Mouse (Mus musculus) thymus, postnatal 10 days (tissue): Measurements from ENCODE around the gene Ibsp.

ENCODE experiments used
- DNase-seq, 2 experiments: peaks; one replicate each; pipeline ENCODE4 v3.0.0; 2021; ENCODE audit warnings: low spot score in 2 of 2

The Ibsp gene

DNA sequence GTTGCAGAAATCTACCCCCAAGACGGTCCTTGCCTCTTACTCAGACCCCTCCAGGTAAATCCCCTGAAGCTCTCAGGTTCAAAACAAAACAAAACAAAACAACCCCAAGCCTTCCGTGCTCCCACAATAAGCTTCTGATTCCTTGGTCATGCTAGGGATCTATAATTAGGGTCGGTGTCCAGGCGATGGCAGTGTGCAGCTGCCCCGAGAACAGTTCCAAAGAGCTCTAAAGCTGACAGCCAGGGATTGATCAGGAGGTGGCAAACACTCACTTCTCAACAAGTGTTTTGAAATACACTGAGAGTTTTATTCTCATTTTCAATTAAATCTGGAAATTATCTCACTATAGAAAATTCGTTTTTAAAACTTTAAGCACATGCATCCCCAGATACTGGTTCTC lies 43.9 kb downstream of the Ibsp start:
- DNase-seq = no peak

DNA sequence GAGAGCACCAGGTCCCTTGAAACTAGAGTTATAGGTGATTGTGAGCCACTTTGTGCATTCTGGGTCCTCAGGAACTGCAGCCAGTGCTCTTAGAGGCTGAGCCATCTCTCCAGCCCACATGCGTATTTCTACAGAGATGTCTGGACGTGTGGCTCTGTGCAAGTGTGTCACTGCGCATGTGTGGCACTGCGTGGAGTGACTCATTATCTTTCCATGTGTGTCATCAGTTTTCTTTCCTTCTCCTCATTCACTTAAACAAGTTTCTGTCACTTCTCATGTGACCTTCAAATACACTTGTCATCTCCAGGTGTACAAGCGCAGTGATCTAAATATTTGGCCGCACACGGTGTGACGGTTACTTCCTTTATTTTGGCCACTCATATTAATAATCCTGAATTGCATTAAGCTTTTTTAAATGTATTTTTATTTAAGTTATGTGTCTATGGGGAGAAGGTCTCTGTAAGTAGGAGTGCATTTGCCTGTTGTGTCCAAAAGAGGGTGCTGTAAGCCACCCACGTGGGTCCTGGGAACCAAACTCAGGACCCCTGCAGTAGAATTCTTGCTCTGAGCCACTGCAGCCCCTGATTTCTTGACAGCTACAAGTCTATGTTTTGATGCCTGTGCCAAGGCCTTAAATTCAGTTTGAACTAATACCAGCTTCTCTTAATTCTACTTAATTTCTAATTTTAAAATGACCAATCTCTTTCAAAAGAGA lies 45.7 kb downstream of the Ibsp start:
- DNase-seq = no peak

DNA sequence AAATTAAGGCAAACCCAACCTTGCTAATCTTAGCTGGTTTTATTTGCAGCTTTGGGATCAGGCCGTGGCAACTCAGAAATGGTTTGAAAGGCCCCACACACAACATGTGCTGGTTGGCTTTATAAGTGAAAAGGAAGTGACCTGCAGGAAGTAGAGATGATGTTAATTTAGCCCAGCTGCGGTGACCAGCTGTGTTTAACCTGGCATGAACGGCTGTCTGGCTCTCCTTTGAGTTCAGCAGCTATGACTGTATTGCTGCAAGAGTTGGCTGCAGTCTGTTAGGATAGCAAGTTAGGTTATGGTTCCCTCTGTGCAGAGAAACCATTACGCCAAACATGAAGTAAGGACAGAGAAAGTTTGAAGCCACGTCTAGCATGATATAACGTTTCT lies 46.3 kb downstream of the Ibsp start:
- DNase-seq = no peak

DNA sequence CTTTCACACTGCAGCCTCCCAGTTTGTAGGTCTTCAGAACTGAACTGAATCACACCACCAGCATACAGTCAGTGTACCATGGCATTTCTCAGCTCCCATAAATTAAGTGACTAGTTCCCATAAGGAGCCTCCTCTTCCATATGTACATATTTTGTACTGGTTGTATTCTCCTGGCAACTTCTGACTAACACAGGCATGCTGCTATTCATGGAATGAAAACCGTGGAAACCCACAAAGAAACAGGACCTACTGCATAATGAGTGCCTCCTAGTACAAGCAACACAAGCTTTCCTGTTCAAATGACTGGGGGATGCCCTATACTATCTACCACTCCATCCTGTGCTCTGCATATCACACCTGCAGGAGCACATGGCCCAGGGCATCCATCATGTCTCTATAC lies 52.1 kb downstream of the Ibsp start:
- DNase-seq = no peak

DNA sequence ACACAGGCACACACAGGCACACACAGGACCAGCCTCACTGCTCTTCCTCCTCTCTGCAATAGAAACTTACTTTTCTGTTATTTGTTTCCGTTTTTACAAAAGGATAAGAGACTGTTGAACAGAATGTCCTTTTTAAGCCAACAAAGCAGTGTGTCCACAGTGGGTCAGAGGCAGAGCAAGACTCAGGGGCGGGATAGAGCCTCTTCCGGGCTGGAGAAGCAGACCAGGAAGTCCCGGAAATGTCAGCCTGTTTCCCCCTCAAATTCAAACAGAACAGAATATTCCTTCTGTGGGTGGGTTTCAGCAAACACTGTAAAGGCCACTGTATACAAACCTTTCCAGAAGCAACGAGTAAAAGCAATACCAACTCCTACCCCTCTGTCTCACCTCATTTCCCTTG lies 52.9 kb downstream of the Ibsp start:
- DNase-seq = no peak

DNA sequence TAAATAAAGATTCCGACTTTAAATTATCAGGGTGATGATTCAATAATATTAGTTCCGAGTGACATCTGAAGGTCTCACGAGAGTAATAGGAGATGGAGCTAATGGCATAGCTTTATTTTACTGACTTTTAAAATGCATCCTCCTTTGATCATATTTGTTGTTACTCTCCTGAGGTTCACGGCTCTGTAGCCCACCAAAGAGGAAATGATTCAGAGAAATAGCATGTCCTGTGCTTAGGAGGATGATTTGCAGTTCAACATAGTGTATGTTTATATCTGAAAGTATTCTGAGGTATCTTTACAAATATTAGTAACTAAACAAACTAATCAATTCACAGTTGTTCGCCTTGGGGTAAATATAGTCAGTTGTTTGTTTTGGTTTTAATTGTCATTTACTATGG lies 58.6 kb downstream of the Ibsp start:
- DNase-seq = no peak

DNA sequence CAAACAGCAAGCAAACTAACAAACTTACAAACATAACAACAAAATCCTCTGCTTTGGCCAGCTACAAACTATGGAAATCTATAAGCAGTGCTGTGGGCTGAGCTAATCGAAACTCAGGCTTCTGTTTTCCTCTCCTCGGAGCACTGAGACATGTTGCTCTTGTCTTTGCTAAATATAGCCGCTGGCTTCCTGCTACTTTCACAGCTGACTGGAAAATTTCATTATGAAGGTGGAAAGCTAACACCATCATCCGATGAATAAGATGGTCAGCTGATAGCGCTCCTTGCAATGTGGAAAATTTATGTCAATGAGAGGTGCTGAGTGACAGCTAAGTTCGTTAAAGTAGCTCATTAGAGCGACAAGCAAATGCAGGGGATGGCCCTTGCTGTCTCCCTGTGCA lies 59.6 kb downstream of the Ibsp start:
- no peak for DNase-seq

DNA sequence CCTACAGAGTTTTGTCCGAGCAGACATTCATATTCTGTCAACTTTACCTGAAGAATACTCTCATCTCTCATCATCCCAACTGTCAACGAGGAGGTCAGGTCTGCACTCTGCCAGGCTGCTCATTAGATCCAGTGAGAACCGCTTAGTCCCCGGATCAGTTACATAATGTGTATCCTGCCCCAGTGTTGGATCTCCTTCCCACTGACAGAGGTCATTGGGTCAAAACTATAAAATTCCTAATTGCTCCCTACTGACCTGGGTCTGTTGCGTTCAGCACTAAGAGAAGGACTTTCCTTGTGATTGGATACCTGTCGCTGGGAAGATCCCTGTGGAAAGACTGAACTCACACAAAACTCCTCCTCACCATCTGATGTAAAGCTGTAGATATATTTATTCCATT lies 60.3 kb downstream of the Ibsp start:
- DNase-seq = no peak
